Mouse (Mus musculus) brown adipose tissue, adult 24 weeks (tissue): ENCODE results near the gene Gm17657. TPM values are rescaled to one million over a fixed set of nuclear protein-coding genes. Genes with fewer than 3 reads are reported as not detected.
"Not testable (repeated sequence)": the region's sequence is repeated elsewhere in the genome, so short reads cannot be mapped to it uniquely, and the experiment has no call there.

Experiments used
- H3K27ac ChIP-seq: fragments of 200-500 bp; replicated peaks from 2 replicates; pipeline ENCODE4 v1.5.1; 2012; ENCODE audit warnings: low read depth, mild to moderate bottlenecking, low read length
- H3K4me1 ChIP-seq: fragments of 200-500 bp; 2 replicates; pipeline ENCODE4 v1.6.1; 2012; ENCODE audit warnings: low read length, mixed read lengths; ENCODE audit not compliant: control insufficient read depth, insufficient read depth, insufficient read length
- H3K4me3 ChIP-seq: fragments of 200-500 bp; 2 replicates; pipeline ENCODE4 v1.5.1; 2012; ENCODE audit warnings: low read depth, mild to moderate bottlenecking, low read length, moderate library complexity; ENCODE audit not compliant: insufficient read depth
- polyA plus RNA-seq: library from polyadenylated mRNA; stranded (reverse); fragments of >200 nt; gene quantifications from 2 replicates; pipeline ENCODE4 v1.2.4, GENCODE M21; 2012; ENCODE audit not compliant: missing spikeins, insufficient read depth, insufficient read length

Gm17657 gene
- polyA plus RNA-seq, 1 experiment: not detected

- peaks cover 8% of the 10 kb centered on the region for H3K4me1 ChIP-seq
- no peak overlapping the region for H3K4me3 ChIP-seq
- H3K27ac ChIP-seq: no peak overlapping the region
Measured at GRCm38 (mm10) chr17:29500243-29500740, 49.1 kb downstream of the Gm17657 start.

GRCm38 (mm10) chr17:29499511-29499910, 49.9 kb downstream of the Gm17657 start:
- Histone ChIP-seq H3K4me3 (no peak overlapping the region), H3K27ac (no peak overlapping the region), H3K4me1 (peaks cover 10% of the 10 kb centered on the region)

- H3K4me1 ChIP-seq: peaks cover 11% of the 10 kb centered on the region
- H3K27ac ChIP-seq, H3K4me3 ChIP-seq: not testable (repeated sequence)
Measured at GRCm38 (mm10) chr17:29498952-29499351, 50.5 kb downstream of the Gm17657 start.

- Histone ChIP-seq H3K27ac (no peak overlapping the region; the same call in 1 of the 2 replicates), H3K4me3 (no peak overlapping the region), H3K4me1 (peaks cover 11% of the 10 kb centered on the region)
Measured at GRCm38 (mm10) chr17:29498028-29498427, 51.4 kb downstream of the Gm17657 start.

- H3K4me3 ChIP-seq, H3K4me1 ChIP-seq, H3K27ac ChIP-seq: not testable (repeated sequence)
Measured at GRCm38 (mm10) chr17:29497481-29497880, 52.0 kb downstream of the Gm17657 start.

GRCm38 (mm10) chr17:29497071-29497354, 52.4 kb downstream of the Gm17657 start:
- Histone ChIP-seq H3K27ac (no peak overlapping the region), H3K4me3 (no peak overlapping the region), H3K4me1 (peaks cover 7% of the 10 kb centered on the region)

- no peak overlapping the region for H3K27ac ChIP-seq
- no peak overlapping the region for H3K4me3 ChIP-seq
- H3K4me1 ChIP-seq: peaks cover 7% of the 10 kb centered on the region
Measured at GRCm38 (mm10) chr17:29496211-29497070, 53.0 kb downstream of the Gm17657 start.

GRCm38 (mm10) chr17:29494732-29495076, 54.7 kb downstream of the Gm17657 start:
- H3K4me1 ChIP-seq: peaks cover 7% of the 10 kb centered on the region
- H3K4me3 ChIP-seq: no peak overlapping the region; the same call in 1 of the 2 replicates
- no peak overlapping the region for H3K27ac ChIP-seq

GRCm38 (mm10) chr17:29494062-29494731, 55.2 kb downstream of the Gm17657 start:
- Histone ChIP-seq H3K27ac (no peak overlapping the region), H3K4me3 (no peak overlapping the region; the same call in 1 of the 2 replicates), H3K4me1 (peaks cover 7% of the 10 kb centered on the region)

- peaks cover 7% of the 10 kb centered on the region for H3K4me1 ChIP-seq
- peak overlapping the region; percentile 23; the same call in 1 of the 2 replicates for H3K27ac ChIP-seq
- peak overlapping the region; percentile 62 for H3K4me3 ChIP-seq
Measured at GRCm38 (mm10) chr17:29493461-29493980, 55.9 kb downstream of the Gm17657 start.

GRCm38 (mm10) chr17:29492269-29493191, 56.9 kb downstream of the Gm17657 start:
- Histone ChIP-seq H3K27ac (peak overlapping the region; percentile 72), H3K4me3 (peak overlapping the region; percentile 98), H3K4me1 (0 out of 2 replicates have a peak, but pooled peaks cover 3% of the 10 kb centered on the region)

GRCm38 (mm10) chr17:29491591-29492268, 57.7 kb downstream of the Gm17657 start:
- Histone ChIP-seq H3K4me1 (0 out of 2 replicates have a peak, but pooled peaks cover 3% of the 10 kb centered on the region), H3K27ac (peak overlapping the region; percentile 72), H3K4me3 (peak overlapping the region; percentile 98)

GRCm38 (mm10) chr17:29490713-29491581, 58.5 kb downstream of the Gm17657 start, which contains the start of gene Pim1:
TSS of gene Pim1 (plus strand) at chr17:29490753.
- peak within 1 kb of the TSS; percentile 98 for H3K4me3 ChIP-seq
- H3K27ac ChIP-seq: peak within 1 kb of the TSS; percentile 88
- H3K4me1 ChIP-seq: 0 out of 2 replicates have a peak, but pooled peaks cover 3% of the 10 kb centered on the region
